Mouse (Mus musculus): ENCODE measurements around the gene Smpd4.

Gene Smpd4

DNA sequence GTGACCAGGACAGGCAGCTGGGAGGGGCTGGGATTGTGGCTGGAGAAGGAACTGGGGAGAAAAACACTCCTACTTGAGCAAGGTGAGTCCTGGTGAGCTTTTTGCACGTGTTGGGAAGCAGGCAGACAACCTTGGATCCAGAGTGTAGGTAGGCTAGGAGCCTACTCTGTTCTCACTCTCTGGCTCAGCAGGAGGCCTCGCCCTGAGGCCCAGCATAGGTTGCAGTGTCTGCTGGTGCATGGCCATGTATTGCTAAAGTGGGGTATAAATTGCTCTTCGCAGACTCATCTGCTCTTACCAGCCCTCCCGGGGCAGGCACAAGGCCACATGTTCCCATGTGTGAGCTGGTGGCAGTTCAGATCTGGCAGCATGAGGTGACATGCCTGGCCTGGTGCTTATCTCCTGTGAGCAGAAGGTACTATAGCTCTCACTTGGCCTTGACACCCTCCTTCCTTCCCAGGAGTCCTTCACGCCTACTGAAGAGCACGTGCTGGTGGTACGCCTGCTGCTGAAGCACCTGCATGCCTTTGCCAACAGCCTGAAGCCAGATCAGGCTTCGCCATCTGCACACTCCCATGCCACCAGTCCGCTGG is 19.0 kb downstream of the Smpd4 start:
- no peak for DNase-seq (ENCODE audit: low read depth, low spot score)

DNA sequence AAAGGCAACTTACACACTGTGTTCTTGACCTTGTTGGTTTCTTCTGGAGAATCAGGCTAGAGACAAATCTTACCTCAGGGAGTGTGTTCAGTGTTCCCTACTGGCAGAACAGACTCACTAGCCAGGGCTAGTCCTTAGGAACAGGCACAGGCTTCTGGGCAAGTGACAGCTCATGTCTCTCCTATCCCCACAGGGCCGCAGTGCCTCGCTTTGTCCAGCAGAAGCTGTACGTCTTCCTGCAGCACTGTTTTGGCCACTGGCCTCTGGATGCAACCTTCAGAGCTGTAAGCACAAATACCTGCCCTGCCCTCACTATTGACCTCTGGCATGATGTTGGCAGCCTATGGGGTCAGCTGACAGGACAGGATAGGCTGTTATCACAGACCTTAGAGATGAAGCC is 19.9 kb downstream of the Smpd4 start:
- no peak for DNase-seq (ENCODE audit: low read depth, low spot score)

DNA sequence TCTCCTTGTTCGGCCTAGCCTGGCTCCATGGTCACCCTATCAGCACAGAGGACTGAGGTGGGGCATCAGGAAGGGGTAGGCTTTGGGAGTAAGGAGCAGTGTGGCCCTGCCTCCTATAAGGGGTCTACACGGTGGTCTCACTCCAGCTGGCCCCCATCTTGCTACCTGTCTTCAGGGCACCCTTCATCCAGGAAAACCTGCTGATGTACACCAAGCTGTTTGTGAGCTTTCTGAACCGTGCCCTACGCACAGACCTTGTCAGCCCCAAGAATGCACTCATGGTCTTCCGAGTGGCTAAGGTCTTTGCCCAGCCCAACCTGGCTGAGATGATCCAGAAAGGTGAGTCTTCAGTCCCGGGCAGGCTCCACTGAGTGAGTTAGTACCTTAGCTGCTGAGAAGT is 20.8 kb downstream of the Smpd4 start:
- DNase-seq (ENCODE audit: low read depth, low spot score) = no peak

DNA sequence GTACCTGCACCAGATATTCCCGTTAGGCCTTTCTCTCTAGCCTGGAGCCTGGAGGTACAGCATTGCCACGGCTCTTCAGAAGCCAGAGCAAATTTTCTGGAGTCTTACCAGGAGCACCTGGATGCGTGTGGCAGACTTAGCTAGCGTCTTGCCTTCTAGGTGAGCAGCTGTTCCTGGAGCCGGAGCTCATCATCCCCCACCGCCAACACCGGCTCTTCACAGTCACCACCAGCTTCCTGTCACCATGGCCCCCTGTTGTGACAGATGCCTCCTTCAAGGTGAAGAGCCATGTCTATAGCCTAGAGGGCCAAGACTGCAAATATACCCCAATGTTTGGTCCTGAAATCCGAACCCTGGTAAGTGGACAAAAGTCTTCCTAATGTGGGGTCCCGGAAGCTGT is 21.6 kb downstream of the Smpd4 start:
- no peak for DNase-seq (ENCODE audit: low read depth, low spot score)

DNA sequence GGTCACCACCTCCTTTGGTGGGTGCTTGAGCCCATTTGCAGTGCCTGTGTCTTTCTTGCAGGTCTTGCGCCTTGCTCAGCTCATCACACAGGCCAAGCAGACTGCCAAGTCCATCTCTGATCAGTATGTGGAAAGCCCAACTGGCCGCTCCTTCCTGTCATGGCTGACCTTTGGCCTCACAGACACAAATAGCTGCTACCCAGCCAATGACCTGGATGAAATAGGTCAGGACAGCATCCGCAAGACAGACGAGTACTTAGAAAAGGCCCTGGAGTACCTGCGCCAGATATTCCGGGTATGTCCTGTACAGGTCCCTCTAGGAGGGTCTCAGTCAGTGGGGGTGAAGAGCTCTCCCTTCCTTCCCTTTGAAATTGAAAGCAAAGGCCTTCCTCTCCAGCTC is 22.1 kb downstream of the Smpd4 start:
- no peak for DNase-seq (ENCODE audit: low read depth, low spot score)

DNA sequence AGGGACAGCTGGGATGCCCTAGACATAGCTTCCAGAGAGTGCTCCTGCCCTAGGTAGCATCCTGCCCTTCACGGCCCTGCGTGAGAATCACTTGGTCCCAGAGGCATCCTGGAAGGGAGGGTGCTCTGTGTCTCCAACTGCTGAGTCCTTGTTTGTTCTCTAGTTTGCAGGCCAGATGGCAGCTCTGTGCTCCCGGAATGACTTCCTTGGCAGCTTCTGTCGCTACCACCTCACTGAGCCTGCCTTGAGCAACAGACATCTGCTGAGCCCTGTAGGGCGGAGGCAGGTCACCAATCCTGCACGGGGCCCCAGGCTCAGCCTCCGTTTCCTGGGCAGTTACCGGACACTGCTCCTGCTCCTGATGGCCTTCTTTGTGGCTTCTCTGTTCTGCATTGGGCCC is 23.2 kb downstream of the Smpd4 start:
- no peak for DNase-seq (ENCODE audit: low read depth, low spot score)

DNA sequence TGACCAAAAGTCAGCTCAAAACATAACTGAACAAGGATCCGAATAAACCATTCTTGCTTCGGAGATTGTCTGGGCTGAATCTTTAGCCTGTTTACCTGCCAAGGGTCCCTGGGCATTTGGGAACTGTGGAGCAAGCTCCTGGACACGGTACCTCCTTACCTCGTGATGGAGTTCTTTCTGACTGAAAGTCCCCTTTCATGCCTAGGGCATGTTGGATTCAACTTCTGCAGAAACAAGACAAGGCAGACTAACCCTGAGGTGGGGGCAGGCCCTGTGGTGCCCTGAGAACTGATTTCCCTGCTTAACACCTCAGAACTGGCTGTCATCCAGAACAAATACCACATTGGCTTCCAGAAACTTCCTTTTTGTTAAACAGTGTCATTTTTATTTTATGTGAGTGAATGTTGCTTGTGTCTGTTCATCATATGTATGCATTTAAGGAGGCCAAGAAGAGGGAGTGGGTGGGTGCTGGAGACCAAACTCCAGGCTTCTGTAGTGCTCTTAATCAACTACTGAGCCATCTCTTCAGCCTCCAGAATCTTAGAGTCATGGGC is 24.4 kb downstream of the Smpd4 start:
- no peak for DNase-seq (ENCODE audit: low read depth, low spot score)

DNA sequence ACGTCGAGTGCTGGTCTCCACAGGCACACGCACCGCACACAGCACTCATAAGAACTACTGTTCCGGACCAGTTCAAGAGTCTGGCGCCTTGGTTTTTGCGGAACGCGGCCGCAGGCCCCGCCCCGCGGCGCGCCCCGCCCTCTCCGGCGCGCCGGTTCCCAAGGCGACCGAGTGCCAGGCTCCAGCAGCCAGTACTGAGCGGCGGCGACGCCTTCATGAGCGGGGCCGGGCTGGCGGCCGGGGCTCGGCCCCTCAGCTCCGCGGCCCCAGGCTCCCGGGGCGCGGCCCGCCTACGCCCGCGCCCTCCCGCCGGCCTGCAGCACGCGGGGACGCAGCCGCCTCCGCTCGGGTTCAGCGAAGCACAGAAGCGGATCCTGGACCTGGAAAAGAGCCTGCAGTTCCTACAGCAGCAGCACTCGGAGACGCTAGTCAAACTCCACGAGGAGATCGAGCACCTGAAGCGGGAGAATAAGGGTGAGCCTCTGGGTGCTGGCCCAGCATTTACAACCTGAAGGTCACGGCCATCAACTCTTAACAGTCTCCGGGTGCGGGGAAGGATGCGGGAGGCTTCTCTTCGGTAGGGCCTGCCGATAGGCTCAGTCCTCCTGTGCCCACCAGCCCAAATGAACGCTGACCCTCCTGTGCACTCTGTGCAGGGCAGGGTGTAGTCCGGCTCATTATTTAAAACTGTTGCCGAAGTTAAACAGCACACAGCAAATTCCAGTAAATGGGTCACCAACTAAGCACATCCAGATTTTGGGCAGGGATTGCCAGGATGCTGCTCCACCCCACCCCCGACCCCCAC is 27.4 kb downstream of the Smpd4 start, which contains the start of gene Ccdc74a:
Gene Ccdc74a (plus strand): TSS at position 161 of the 805 bp plus-strand sequence.
- DNase-seq (ENCODE audit: low read depth, low spot score) = peak; percentile 51

DNA sequence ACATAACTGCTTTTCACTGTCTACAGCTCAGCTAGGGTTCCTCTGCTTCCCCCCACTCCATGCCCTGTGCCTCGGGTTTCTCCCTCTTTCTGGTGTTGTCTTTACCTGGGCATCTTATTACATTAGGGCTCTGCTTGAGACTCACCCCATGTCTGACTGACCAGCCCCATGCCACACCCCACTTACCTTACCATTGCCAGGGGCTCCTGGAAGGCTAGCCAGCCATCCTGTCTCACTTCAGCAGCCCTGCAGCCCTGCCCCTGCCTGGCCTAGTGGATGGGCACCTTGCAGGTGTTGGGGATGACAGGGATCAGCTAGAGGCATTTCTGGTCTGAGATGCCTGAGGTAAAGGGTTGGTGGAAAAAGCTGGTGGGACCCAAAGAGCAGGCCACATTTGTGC is 28.0 kb downstream of the Smpd4 start:
- DNase-seq (ENCODE audit: low read depth, low spot score) = no peak

DNA sequence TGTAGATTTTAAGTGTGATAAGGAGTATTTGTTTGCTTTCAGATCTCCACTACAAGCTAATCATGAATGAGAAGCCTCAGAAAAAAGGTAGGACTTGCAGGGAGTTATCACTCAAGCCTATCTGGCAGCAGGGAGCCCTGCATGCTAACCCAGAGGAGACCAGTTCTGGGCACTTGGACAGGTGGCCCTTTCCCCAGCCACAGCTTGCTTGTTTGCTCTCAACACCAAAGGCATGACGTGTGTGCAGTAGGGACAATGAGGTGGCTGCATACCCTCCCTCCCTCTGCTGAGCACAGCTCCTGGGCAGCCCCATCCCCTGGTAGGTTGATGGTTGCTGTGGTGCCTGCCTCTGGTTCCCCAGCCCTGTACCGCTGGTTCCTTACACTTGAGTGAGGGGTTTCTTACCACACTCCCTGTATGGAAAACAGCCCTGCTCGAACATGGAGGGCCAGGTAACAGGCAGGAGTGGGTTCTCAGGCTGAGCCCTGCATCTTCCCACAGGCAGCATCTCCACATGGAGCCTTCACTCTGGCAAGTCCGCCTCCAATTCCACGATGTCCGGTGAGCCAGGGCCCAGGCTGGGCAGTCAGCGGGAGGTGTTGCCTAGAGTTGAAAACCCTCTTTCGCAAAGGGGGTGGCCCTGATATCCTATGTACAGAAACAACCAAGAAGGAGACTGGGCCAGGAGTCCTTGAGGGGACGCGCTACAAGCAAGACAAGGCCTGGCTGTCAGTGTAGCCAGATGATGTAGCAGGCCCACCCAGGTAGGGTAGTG is 28.6 kb downstream of the Smpd4 start:
- no peak for DNase-seq (ENCODE audit: low read depth, low spot score)

DNA sequence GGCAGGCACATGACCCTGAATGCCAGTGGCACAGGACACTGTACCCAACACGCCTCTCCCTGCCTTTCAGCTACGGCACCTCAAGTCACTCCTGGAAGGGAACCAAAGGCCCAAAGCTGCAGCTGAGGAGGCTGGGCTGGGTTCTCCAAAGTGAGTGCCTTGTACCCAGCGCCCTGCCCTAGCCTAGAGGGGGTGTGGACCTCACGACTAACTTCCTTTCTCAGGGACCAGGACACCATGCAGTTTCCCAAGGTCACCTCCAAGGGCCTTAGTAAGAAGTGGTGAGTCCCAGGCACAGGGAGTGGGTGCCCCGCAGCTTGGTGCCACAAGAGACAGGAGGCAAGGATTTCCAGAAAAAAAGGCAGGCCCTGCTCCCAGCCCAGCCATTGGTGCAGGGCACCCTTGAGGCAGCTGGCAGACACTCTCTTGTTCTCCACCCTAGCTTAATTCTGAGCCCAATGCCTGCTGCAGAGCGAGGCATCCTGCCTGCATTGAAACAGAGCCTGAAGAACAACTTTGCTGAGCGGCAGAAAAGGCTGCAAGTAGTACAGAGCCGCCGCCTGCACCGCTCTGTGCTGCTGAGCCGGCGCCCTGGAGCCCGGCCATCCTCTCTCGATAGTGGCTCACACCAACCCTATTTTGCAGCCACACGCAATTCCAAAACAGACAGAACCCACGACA is 30.9 kb downstream of the Smpd4 start:
- DNase-seq (ENCODE audit: low read depth, low spot score) = no peak

DNA sequence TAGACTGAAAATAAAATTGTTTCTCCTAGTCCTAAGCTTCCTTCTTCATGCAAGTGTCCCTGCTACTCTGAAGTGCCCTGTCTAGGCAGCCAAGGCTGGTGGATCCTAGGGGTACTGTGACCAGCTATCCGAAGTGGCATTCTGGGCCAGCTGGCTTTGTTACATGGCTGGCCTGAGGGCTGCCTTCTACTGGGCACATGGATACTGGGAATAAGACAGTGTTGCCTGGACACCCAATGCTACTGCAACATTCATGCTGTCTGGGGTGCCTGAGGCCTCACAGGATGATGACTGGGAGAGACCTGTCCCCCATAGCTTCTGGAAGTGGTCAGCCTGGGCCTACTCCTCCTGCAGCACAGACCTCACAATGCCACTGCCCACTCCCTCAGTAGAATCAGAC is 31.6 kb downstream of the Smpd4 start:
- no peak for DNase-seq (ENCODE audit: low read depth, low spot score)

DNA sequence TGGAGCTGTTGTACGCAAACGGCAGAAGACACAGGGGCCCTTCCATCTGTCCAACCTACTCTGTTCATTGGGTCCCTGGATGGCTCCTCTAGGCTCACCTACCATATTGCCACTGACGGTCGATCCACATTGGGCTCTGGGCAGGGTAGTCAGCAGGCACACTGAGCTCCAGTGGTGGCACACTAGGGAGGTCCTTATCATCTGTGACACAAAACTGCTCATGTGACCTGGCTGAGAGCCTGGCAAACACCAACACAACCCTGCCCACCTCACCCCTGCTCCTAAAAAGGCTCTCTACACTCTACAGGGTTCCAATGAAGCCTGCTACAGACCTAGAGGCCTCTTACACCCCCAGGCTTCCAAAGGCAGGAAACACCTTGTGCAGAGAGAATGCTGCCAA is 33.5 kb downstream of the Smpd4 start:
- no peak for DNase-seq (ENCODE audit: low read depth, low spot score)

DNA sequence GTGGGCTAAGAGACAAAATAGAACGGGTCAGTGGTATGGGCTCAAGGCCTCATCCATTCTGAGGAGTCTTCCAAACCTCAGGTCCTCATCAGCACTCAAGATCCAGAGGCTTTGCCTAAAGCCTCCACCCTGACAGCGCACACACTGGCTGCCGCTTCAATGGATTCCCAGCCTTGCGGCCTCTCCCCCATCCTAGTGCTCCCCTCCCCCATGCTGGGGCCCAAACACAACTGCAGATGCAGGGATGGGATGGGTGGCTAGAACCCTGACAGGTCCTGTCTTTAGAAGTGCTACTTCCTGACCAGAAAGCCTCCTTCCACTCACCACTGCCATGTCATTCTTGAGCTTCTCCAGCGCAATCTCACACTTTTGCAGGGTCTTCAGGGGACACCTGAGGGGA is 34.4 kb downstream of the Smpd4 start:
- DNase-seq (ENCODE audit: low read depth, low spot score) = no peak

DNA sequence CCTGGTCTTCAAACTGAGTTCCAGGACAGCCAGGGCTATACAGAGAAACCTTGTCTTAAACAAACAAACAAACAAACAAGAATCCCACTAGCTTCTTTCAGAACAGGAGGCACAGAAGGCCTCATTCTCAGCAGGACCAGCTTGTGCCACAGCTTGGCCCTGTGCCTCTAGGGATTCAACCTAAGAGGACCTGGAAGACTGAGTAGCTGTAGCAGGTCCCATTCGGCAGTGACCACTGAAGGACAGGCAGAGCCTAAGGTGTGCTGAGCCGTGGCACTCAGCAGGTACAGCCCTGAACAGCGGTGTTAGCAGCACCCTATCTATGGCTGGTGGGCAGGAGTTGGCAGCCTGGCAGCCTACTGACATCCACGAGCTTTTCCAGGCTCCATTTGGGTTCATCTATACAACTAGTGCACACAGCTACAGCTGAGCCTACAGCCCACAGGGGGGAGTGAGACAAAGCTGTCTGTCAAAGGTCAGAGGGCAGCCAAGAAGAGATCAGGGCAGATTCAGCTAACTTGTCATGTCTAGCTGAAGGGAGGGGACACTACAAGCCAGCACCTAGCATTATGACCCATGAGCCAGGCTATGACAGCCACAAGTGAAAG is 35.1 kb downstream of the Smpd4 start:
- DNase-seq (ENCODE audit: low read depth, low spot score) = no peak

DNA sequence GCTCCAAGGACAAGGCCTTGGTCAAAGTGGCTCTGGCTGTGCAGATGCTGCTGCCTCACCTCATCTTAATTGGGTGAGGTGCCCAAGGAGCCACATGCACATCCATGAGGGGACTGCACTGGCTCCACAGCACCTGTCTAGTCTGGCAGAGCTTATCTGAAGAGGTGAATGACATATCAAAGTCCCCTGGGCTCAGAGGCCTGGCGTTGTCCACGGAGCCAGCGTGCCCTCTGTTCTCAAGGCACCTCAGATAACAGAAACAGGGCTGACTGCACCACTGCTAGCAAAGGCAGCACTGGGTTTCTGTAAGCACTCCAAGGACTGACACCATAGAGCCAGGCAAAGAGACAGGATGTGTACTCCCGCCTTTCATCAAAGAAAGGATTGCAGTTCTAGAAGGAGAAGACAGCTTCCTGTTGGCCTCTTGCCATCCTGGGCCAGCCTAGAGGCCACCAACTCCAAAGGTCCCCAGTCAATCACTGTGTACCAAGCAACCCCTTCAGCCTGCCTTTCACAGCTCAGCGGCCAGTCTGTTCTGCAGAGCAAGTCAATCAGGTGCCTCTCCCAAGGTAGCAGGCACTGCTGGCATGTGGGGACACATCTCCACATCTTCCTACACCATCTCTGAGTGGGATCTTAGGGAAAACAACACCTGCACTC is 37.2 kb downstream of the Smpd4 start:
- no peak for DNase-seq (ENCODE audit: low read depth, low spot score)

DNA sequence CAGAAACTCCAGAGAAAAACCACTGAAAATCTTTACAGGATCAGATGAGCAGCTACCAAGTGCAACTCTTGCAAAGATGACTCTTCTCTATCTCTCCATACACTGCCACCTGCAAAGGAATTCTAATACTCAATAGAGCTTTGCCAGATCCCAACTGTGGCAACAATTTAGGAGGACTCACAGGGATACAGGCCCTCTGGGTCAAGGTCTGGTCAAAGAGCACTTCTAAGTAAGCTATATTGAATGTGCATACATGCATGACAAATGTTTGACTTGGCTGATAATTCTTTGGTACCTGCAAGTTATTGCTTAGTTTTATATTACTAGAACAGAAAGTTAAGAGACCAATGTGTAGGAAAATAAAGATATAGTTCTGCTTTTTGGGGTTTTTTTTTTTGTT is 46.4 kb downstream of the Smpd4 start:
- DNase-seq (ENCODE audit: low read depth, low spot score) = no peak

DNA sequence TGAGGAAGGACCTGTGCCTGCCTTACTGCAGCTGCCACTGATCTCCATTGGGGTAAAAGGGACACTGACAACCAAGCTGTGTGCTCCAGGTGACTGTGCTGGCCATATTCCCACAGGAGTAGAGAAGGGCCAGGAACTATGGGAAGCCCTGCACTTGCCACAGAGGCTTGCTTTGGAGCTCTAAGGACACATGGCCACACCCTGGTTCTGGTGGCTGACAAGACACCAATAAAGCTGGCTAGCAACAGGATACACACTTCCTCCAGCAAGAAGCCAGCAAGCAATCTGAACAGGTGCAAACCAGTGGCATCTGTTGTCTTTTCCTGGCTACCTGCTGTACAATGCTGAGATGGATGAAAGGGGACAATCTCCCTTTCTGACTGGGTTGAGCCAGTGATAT is 50.7 kb downstream of the Smpd4 start:
- no peak for DNase-seq (ENCODE audit: low read depth, low spot score)
